Mouse (Mus musculus): Measurements from ENCODE around the gene Gm6401. TPM values are rescaled to one million over a fixed set of nuclear protein-coding genes. Genes with fewer than 3 reads are reported as not detected.
"Not testable (repeated sequence)": the region's sequence is repeated elsewhere in the genome, so short reads cannot be mapped to it uniquely, and the experiment has no call there.

Gene Gm6401
- not detected in 2 replicates for polyA plus RNA-seq (2016; fragmentation: Nextera tagmentation; extraction: Ambion mirVana)

DNA sequence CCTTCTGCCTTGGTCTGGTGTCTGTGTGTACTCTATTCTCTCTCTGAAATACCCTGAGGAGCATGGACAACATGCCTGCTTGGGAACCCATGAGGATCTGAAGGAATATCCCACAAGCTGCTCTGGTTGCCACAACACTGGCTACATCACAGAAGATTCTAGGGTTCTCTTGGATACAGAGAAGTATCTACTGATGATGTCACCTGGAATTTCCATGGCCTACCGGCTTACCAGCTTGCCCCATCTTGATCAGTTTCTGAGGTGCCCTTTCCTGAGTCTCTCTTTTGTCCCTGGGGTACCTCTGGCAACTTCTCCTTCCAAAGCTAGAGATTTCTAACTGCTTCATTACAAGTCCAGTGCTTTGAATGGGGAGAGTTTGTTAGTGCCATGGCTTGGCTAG is at the start of gene Gm6401:
TSS of gene Gm6401 (minus strand) at position 101 of the 400 bp plus-strand sequence.
- DNase-seq (ENCODE audit: low spot score); H3K27ac ChIP-seq; H3K27me3 ChIP-seq (ENCODE audit: low read depth, poor library complexity, severe bottlenecking); H3K36me3 ChIP-seq; H3K9me3 ChIP-seq (replicated peaks); H3K4me1 ChIP-seq; H3K4me3 ChIP-seq: not testable (repeated sequence)
- 83% methylated on average over 1 of the region's 1 CpGs for WGBS

DNA sequence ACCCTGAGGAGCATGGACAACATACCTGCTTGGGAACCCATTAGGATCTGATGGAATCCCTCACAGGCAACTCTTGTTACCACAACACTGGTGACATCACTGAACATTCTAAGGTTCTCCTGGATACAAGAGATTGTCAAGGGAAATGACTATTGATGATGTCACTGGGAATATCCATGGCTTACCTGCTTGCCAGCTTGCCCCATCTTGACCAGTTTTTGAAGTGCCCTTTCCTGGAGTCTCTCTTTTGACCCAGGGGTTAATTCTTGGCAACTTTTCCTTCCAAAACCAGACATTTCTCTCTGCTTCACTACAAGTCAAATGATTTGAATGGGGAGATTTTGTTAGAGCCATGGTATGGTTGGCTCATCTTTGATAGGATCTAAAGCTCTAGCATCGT is 15.5 kb upstream of the Gm6401 start, which contains the start of gene Gm3543:
TSS of gene Gm3543 (minus strand) at position 101 of the 400 bp plus-strand sequence.
- WGBS, result 89% methylated on average over 1 of the region's 1 CpGs
- H3K4me3 ChIP-seq; H3K27ac ChIP-seq; H3K36me3 ChIP-seq; H3K4me1 ChIP-seq; DNase-seq (ENCODE audit: low spot score); H3K27me3 ChIP-seq (ENCODE audit: low read depth, poor library complexity, severe bottlenecking); H3K9me3 ChIP-seq (replicated peaks): not testable (repeated sequence)

DNA sequence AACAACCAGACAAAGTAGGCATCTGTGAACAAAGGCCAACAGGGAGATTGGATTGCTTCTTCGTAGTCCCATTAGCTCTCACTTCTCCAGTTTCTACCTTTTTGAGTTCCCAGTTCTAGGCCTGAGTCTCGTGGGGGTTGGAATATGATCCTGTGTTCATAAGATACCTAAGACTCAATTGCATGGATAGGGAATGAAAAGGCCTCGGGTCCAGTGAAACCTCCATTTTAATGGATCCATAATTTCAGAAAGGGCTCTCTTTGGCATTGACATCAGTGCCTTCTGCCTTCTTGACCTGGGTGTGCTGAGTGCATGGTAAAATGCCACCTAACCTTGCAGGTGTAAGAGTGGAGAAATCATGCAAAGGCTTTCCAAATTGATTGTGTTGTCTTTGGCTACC is 869 bp upstream of the Gm6401 start:
- H3K27me3 ChIP-seq (ENCODE audit: low read depth, poor library complexity, severe bottlenecking); H3K27ac ChIP-seq; H3K4me1 ChIP-seq; H3K36me3 ChIP-seq; H3K9me3 ChIP-seq (replicated peaks); DNase-seq (ENCODE audit: low spot score); H3K4me3 ChIP-seq: not testable (repeated sequence)
- 77% methylated on average over 3 of the region's 3 CpGs for WGBS

DNA sequence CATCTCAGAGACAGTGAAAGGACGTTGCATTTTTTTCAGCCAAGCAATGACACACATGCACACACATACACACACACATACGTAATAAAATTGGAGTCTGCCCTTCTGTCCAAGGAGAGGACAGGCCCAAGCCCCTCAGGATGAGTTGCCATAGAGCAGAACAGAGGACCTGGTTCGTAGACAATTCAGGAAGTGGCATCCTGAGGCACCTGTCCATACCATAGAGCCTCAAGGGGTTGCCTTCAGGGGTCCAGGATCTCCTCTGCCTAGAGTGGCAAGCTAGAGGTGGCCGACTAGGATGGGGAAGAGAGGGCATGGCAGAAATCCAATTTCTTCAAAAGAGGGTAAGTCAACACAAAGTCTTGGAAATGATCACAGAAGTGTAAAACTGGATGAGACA is 3.6 kb downstream of the Gm6401 start:
- DNase-seq (ENCODE audit: low spot score); H3K4me1 ChIP-seq; H3K4me3 ChIP-seq; H3K9me3 ChIP-seq (replicated peaks); H3K27me3 ChIP-seq (ENCODE audit: low read depth, poor library complexity, severe bottlenecking); H3K27ac ChIP-seq; H3K36me3 ChIP-seq: not testable (repeated sequence)
- WGBS, result 75% methylated on average over 4 of the region's 4 CpGs

DNA sequence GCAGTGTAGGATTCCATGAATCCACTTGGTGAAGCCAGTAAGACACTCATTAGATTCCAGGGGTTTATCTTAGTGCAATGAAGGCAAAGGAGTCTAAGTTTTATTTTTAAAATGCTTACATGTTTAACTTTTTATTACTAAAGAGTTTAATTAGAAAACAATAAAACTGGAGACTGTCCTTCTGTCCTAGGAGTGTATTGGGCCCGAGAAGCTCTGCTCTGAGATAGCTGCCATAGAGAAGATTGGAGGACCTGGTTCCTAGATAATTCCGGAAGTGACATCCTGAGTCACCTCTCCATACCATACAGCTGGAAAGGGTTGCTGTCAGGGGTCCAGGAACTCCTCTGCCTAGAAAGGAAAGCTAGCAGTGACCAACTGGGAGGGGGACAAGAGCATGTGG is 24.0 kb downstream of the Gm6401 start, which contains the start of gene 1700024B05Rik:
TSS of gene 1700024B05Rik (plus strand) at position 301 of the 400 bp plus-strand sequence.
- not testable (repeated sequence) for H3K9me3 ChIP-seq (replicated peaks); H3K4me1 ChIP-seq; H3K27me3 ChIP-seq (ENCODE audit: low read depth, poor library complexity, severe bottlenecking); H3K27ac ChIP-seq; H3K36me3 ChIP-seq; DNase-seq (ENCODE audit: low spot score); H3K4me3 ChIP-seq
- WGBS, result 94% methylated on average over 2 of the region's 2 CpGs

DNA sequence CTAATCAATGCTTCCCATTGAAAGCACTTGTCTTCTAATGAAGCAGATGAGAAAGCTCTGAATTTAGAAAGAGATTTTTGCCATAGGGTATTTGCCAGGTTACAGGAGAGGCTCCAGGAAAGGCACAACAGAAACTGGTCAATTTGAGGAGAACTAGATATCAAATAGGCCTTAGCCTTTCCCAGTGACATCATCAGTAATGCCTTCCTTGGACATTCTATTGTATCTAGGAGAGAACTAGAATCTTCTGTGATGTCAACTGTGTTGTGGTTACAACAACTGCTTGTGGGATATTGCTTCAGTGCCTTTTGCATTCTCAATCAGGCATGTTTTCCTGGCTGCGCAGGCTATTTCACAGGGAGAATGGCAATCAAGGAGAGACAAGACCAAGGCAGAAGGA is 43.1 kb downstream of the Gm6401 start, which contains the start of gene 1700049E17Rik1:
TSS of gene 1700049E17Rik1 (plus strand) at position 301 of the 400 bp plus-strand sequence.
- DNase-seq (ENCODE audit: low spot score); H3K4me1 ChIP-seq; H3K27ac ChIP-seq; H3K9me3 ChIP-seq (replicated peaks); H3K36me3 ChIP-seq; H3K27me3 ChIP-seq (ENCODE audit: low read depth, poor library complexity, severe bottlenecking); H3K4me3 ChIP-seq: not testable (repeated sequence)
- WGBS, result no CpG with 5 or more reads among the region's 1 CpGs

Other genes starting within 250 kb of the Gm6401 start
- not detected in 2 replicates for gene Gm7929, start 217.3 kb downstream of the Gm6401 start, polyA plus RNA-seq (2016; fragmentation: Nextera tagmentation; extraction: Ambion mirVana)
- gene Gm47189, start 195.5 kb downstream of the Gm6401 start, polyA plus RNA-seq (2016; fragmentation: Nextera tagmentation; extraction: Ambion mirVana), result not detected in 2 replicates
- not detected in 2 replicates for gene Gm7980, start 60.6 kb downstream of the Gm6401 start, polyA plus RNA-seq (2016; fragmentation: Nextera tagmentation; extraction: Ambion mirVana)
- gene 1700049E17Rik1, start 43.0 kb downstream of the Gm6401 start, polyA plus RNA-seq (2016; fragmentation: Nextera tagmentation; extraction: Ambion mirVana), result not detected in 2 replicates
- not detected in 2 replicates for gene 1700024B05Rik, start 23.9 kb downstream of the Gm6401 start, polyA plus RNA-seq (2016; fragmentation: Nextera tagmentation; extraction: Ambion mirVana)
- gene Gm3543, start 15.4 kb upstream of the Gm6401 start, polyA plus RNA-seq (2016; fragmentation: Nextera tagmentation; extraction: Ambion mirVana), result not detected in 2 replicates
- gene Gm7951, start 149.4 kb upstream of the Gm6401 start, polyA plus RNA-seq (2016; fragmentation: Nextera tagmentation; extraction: Ambion mirVana), result not detected in 2 replicates
- gene Gm17027, start 194.7 kb upstream of the Gm6401 start, polyA plus RNA-seq (2016; fragmentation: Nextera tagmentation; extraction: Ambion mirVana), result not detected in 2 replicates
- not detected in 2 replicates for gene Gm3573, start 222.9 kb upstream of the Gm6401 start, polyA plus RNA-seq (2016; fragmentation: Nextera tagmentation; extraction: Ambion mirVana)